Mouse (Mus musculus): ENCODE data around the gene Ccl27a.

GRCm38 (mm10) chr4:41738256-41738603 lies 35.8 kb downstream of the Ccl27a start:
- TF ChIP-seq POLR2A (IDR thresholded peaks at IDR 0.05; ENCODE audit: low read depth, low read length) (no peak), CTCF (IDR thresholded peaks at IDR 0.05; ENCODE audit: borderline replicate concordance, insufficient read depth, low read length) (no peak)

All from embryonic fibroblast, embryonic 13.5 days (primary cell).